Mouse (Mus musculus) stomach, embryonic 14.5 days (tissue): Measurements from ENCODE around the gene Ube2o. TPM values are rescaled to one million over a fixed set of nuclear protein-coding genes. Genes with fewer than 3 reads are reported as not detected.

Experiments used
- ATAC-seq: fragments of 200-750 bp; cut with Nextera tagmentation; 2 replicates; pipeline ENCODE4 v1.8.0; 2017; ENCODE audit warnings: low read depth, moderate TSS enrichment; ENCODE audit not compliant: insufficient number of reproducible peaks, insufficient read depth, low FRiP score
- H3K27ac ChIP-seq: fragments of 300-500 bp; sonication (generic); 2 replicates; pipeline ENCODE4 v1.5.1; 2014; ENCODE audit warnings: mild to moderate bottlenecking, low read length, moderate library complexity, mixed read lengths
- H3K27me3 ChIP-seq: fragments of 300-500 bp; sonication (generic); 2 replicates; pipeline ENCODE4 v1.6.1; 2014; ENCODE audit warnings: low read length, control low read depth, mixed read lengths; ENCODE audit not compliant: control insufficient read depth, insufficient read depth
- H3K36me3 ChIP-seq: fragments of 300-500 bp; sonication (generic); 2 replicates; pipeline ENCODE4 v1.6.1; 2014; ENCODE audit warnings: mild to moderate bottlenecking, control low read depth, low read length, moderate library complexity, mixed read lengths; ENCODE audit not compliant: control insufficient read depth, insufficient read depth
- H3K4me1 ChIP-seq: fragments of 300-500 bp; sonication (generic); 2 replicates; pipeline ENCODE4 v1.6.1; 2014; ENCODE audit warnings: low read length, control low read depth, mixed read lengths; ENCODE audit not compliant: control insufficient read depth, insufficient read depth
- H3K4me2 ChIP-seq: fragments of 300-500 bp; sonication (generic); replicated peaks from 2 replicates; pipeline ENCODE4 v1.6.1; 2014; ENCODE audit warnings: low read depth, low read length, control low read depth
- H3K4me3 ChIP-seq: fragments of 300-500 bp; sonication (generic); 2 replicates; pipeline ENCODE4 v1.5.1; 2014; ENCODE audit warnings: low read depth, low read length, control low read depth
- H3K9ac ChIP-seq: fragments of 300-500 bp; sonication (generic); replicated peaks from 2 replicates; pipeline ENCODE4 v1.6.1; 2014; ENCODE audit warnings: low read depth, mild to moderate bottlenecking, control low read depth, low read length, moderate library complexity, mixed read lengths
- H3K9me3 ChIP-seq: fragments of 300-500 bp; sonication (generic); 2 replicates; pipeline ENCODE4 v1.6.1; 2016; ENCODE audit warnings: low read depth, low read length, control low read depth; ENCODE audit not compliant: control insufficient read depth
- WGBS: fragments of 180-500 bp; shearing (Covaris S2); extraction: QIAGEN DNeasy Blood & Tissue Kit; methylation state at CpG from one replicate; pipeline ENCODE4 v1.1.7; 2014; 5-methylcytosine and 5-hydroxymethylcytosine counted together
- polyA plus RNA-seq: library from polyadenylated mRNA; unstranded; fragments of >200 nt; fragmentation: Nextera tagmentation; extraction: Ambion mirVana; gene quantifications from 2 replicates; pipeline ENCODE4 v1.2.1, GENCODE M21; 2014

Gene Ube2o
- polyA plus RNA-seq = 10.1 and 11.4 TPM in 2 replicates

- H3K4me1 ChIP-seq = peaks cover 8% of the 10 kb centered on the region; the same call in 1 of the 2 replicates
- 1% methylated on average over 40 of the region's 51 CpGs for WGBS
- H3K4me2 ChIP-seq = peak within 1 kb of the TSS; percentile 90
- peak within 1 kb of the TSS; percentile 63 for H3K27ac ChIP-seq
- no peaks in the 10 kb centered on the region for H3K27me3 ChIP-seq
- peak within 1 kb of the TSS; percentile 95 for H3K4me3 ChIP-seq
- H3K9ac ChIP-seq = peak within 1 kb of the TSS; percentile 87
- peak; percentile 87 for ATAC-seq
- H3K36me3 ChIP-seq = no peaks in the 10 kb centered on the region
- H3K9me3 ChIP-seq = no peaks in the 10 kb centered on the region
Measured at GRCm38 (mm10) chr11:116581376-116581814, at the start of gene Ube2o. TSS of gene Ube2o (minus strand) at chr11:116581447.

DNA sequence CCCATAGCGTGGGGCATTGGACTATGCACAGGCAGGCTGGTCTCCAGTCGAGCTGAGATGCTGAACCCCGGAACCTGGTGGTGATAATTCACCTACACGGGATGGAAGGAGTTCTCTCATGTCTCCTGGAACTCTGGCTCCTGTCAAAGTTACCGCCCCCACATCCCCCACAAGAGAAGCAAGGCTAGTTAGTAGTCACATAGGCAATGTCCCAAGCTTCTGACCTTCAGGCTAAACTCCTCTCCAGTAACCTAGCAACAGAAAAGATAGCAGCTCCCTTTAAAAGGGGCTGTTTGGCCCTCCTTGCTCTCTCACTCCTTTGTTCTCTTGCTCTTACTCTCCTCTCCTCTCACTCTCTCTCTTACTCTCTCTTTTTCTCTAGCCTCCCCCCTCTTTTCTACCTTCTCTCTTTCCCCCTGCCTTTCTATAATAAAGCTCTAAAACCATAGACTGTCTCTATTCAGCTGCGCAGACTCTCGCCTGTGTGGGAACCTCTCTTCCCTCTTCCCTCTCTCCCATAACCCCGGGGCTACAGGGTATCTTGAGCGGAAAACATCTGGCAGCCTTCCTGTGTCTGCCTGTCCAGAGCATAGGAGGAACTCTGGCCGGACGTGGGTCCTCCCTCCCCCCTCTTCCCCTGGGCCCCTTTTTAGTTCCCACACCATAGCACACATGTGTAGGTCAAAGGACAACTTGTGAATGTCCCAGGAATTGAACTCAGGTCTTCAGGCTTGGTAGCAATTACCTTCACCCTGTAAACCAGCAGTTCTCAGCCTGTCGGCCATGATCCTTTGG, 49.1 kb upstream of the Ube2o start:
- no peak overlapping the region for H3K9ac ChIP-seq
- no peaks in the 10 kb centered on the region for H3K9me3 ChIP-seq
- H3K4me2 ChIP-seq = no peak overlapping the region
- no peaks in the 10 kb centered on the region for H3K4me1 ChIP-seq
- no peaks in the 10 kb centered on the region for H3K36me3 ChIP-seq
- H3K4me3 ChIP-seq = no peak overlapping the region
- no peak for ATAC-seq
- H3K27ac ChIP-seq = no peak overlapping the region
- WGBS = 44% methylated on average over 12 of the region's 12 CpGs
- no peaks in the 10 kb centered on the region for H3K27me3 ChIP-seq

GRCm38 (mm10) chr11:116629472-116629871, 48.2 kb upstream of the Ube2o start:
- Histone ChIP-seq H3K4me2 (no peak overlapping the region), H3K9me3 (no peaks in the 10 kb centered on the region), H3K4me3 (no peak overlapping the region), H3K27ac (no peak overlapping the region), H3K27me3 (no peaks in the 10 kb centered on the region), H3K36me3 (no peaks in the 10 kb centered on the region), H3K9ac (no peak overlapping the region), H3K4me1 (peaks cover 2% of the 10 kb centered on the region; the same call in 1 of the 2 replicates)
- no peak for ATAC-seq
- WGBS = 87% methylated on average over 6 of the region's 6 CpGs

- Histone ChIP-seq H3K36me3 (no peaks in the 10 kb centered on the region), H3K4me1 (peaks cover 4% of the 10 kb centered on the region; the same call in 1 of the 2 replicates), H3K9me3 (no peaks in the 10 kb centered on the region), H3K4me2 (no peak overlapping the region), H3K4me3 (no peak overlapping the region), H3K9ac (no peak overlapping the region), H3K27me3 (no peaks in the 10 kb centered on the region), H3K27ac (no peak overlapping the region)
- 49% methylated on average over 9 of the region's 9 CpGs for WGBS
- ATAC-seq = no peak
Measured at GRCm38 (mm10) chr11:116628712-116629111, 47.5 kb upstream of the Ube2o start.

GRCm38 (mm10) chr11:116627072-116628020, 46.1 kb upstream of the Ube2o start:
- 34% methylated on average over 10 of the region's 10 CpGs for WGBS
- no peak overlapping the region for H3K9ac ChIP-seq
- no peaks in the 10 kb centered on the region for H3K27me3 ChIP-seq
- H3K9me3 ChIP-seq = no peaks in the 10 kb centered on the region
- no peak overlapping the region for H3K27ac ChIP-seq
- no peak overlapping the region for H3K4me3 ChIP-seq
- ATAC-seq = no peak
- H3K36me3 ChIP-seq = no peaks in the 10 kb centered on the region
- H3K4me2 ChIP-seq = no peak overlapping the region
- peaks cover 6% of the 10 kb centered on the region; the same call in 1 of the 2 replicates for H3K4me1 ChIP-seq

DNA sequence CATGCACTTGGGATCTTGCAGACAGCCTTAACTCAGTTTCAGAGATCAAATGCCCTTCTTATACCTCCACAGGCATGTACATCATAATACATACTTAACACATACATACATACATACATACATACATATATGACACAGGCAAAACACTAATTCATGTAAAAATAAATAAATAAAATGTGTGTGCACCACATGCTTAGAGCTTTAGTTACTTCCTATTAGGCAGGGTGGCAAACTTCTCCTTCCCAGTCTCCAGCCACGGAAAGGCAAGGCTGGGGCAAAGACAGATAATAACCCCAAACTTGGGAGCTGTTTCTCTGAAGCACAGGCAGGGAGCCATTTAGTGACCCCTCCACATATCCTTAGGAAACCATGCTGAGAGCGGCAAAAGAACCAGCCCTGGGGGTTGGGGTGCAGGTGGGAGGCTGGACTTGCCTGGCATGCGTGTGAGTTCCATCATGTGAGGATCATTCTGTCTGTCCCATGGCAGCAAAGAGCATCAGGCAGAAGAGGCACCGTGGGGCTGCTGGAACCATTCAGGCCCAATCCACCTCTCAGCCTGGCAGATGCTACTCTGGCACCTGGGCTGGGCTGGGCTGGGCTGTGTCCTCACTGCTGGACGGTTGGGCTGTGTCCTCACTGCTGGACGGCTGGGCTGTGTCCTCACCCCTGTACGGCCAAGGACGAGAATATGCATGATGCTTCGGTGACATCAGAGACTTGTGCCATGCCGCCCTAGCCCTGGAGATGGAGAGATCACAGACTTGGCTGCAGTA, 45.2 kb upstream of the Ube2o start, which contains the start of gene Rhbdf2:
Rhbdf2 (minus strand) TSS at position 721 of the 773 bp plus-strand sequence.
- H3K27me3 ChIP-seq = no peaks in the 10 kb centered on the region
- H3K36me3 ChIP-seq = no peaks in the 10 kb centered on the region
- no peak within 1 kb of the TSS for H3K27ac ChIP-seq
- no peaks in the 10 kb centered on the region for H3K9me3 ChIP-seq
- 76% methylated on average over 10 of the region's 10 CpGs for WGBS
- H3K4me1 ChIP-seq = peaks cover 14% of the 10 kb centered on the region; the same call in 1 of the 2 replicates
- no peak within 1 kb of the TSS for H3K4me3 ChIP-seq
- ATAC-seq = no peak
- H3K4me2 ChIP-seq = no peak within 1 kb of the TSS
- H3K9ac ChIP-seq = no peak within 1 kb of the TSS

DNA sequence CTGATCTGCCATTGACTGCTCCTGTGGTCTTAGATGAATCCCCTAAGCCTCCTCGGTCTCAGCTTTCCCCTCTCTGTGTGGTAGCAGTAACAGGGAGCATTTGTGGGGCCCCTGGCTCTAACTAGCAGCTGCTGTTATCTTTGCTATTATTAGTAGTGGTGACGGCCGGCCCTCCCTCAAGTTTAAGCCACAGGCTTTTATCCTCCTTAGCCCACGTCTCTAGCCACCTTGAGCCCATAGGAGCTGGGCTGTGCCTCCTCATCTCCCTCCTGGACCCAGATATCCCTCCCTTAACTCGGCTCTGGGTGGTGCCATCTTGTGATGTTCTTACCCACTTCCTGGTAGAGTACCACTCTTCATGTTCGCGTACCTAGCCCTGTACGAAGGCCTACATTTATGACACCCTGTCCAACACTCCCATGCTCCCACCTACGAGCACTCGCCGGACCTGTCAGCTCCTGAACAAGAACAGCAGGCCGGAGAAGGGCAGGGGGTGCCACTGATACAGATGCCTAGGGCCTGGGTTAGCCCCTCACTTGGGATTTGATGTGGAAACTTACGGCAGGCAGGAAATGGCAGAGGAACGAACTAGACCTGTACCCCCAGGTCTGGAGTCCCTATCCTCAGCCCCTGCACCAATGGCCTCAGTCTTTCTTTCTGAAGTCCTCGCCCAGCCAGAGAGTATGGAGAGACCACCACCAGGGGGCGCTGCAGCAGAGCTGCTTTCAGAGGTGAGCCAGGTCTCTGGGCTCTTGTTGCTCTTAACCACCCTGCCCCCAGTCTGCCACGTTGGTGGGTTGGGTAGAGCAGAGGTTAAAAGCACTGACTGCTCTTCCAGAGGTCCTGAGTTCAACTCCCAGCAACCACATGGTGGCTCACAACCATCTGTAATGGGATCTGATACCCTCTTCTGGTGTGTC, 44.1 kb upstream of the Ube2o start:
- Histone ChIP-seq H3K4me2 (no peak overlapping the region), H3K4me1 (peaks cover 25% of the 10 kb centered on the region), H3K27me3 (no peaks in the 10 kb centered on the region), H3K36me3 (no peaks in the 10 kb centered on the region), H3K4me3 (no peak overlapping the region), H3K9ac (no peak overlapping the region), H3K9me3 (no peaks in the 10 kb centered on the region), H3K27ac (no peak overlapping the region)
- no peak for ATAC-seq
- 74% methylated on average over 17 of the region's 17 CpGs for WGBS
